Mouse (Mus musculus) megakaryocyte, embryonic 14.5 days (primary cell): ENCODE results near the gene Dars2. TPM values are rescaled to one million over a fixed set of nuclear protein-coding genes. Genes with fewer than 3 reads are reported as not detected.

ENCODE experiments used
- H3K27me3 ChIP-seq: replicated peaks from 2 replicates; pipeline ENCODE3; 2012; ENCODE audit warnings: inconsistent platforms
- H3K36me3 ChIP-seq: replicated peaks from 2 replicates; pipeline ENCODE3; 2012; ENCODE audit warnings: low read length, inconsistent platforms, mixed read lengths
- H3K4me1 ChIP-seq: 2 replicates; pipeline ENCODE4 v1.6.1; 2012; ENCODE audit warnings: inconsistent platforms
- H3K4me3 ChIP-seq: replicated peaks from 2 replicates; pipeline ENCODE3; 2012; ENCODE audit warnings: moderate library complexity, mild to moderate bottlenecking, inconsistent platforms
- H3K9me3 ChIP-seq: 2 replicates; pipeline ENCODE4 v1.6.1; 2012; ENCODE audit warnings: inconsistent platforms
- FLI1 ChIP-seq: IDR thresholded peaks from 2 replicates; pipeline ENCODE4 v1.6.1; 2012; ENCODE audit warnings: low read length, inconsistent platforms, mixed read lengths
- GATA1 ChIP-seq: IDR thresholded peaks from 3 replicates; pipeline ENCODE4 v1.6.1; 2012; ENCODE audit warnings: mixed read lengths, low read length, inconsistent platforms, borderline replicate concordance
- polyA plus RNA-seq: library from polyadenylated mRNA; stranded (reverse); fragments of >175 nt; gene quantifications from 2 replicates; pipeline ENCODE4 v1.2.3, GENCODE M21; 2012; ENCODE audit warnings: low replicate concordance; ENCODE audit not compliant: insufficient read depth

Dars2 gene
- polyA plus RNA-seq, 1 experiment = 0.46 TPM

- TF ChIP-seq FLI1 (no peak), GATA1 (no peak)
- Histone ChIP-seq H3K27me3 (no peaks in the 10 kb centered on the region), H3K4me3 (no peak overlapping the region), H3K36me3 (peaks cover 86% of the 10 kb centered on the region), H3K9me3 (no peaks in the 10 kb centered on the region), H3K4me1 (no peaks in the 10 kb centered on the region; the same call in 1 of the 2 replicates)
Observed at GRCm38 (mm10) chr1:161057164-161057563, 13.3 kb downstream of the Dars2 start.

GRCm38 (mm10) chr1:161046972-161047371 is 23.5 kb downstream of the Dars2 start:
- no peaks in the 10 kb centered on the region for H3K27me3 ChIP-seq
- TF ChIP-seq GATA1 = no peak
- TF ChIP-seq FLI1 = no peak
- H3K9me3 ChIP-seq = no peaks in the 10 kb centered on the region
- peaks cover 5% of the 10 kb centered on the region; the same call in 1 of the 2 replicates for H3K4me1 ChIP-seq
- no peak overlapping the region for H3K4me3 ChIP-seq
- peaks cover 86% of the 10 kb centered on the region for H3K36me3 ChIP-seq

GRCm38 (mm10) chr1:161041261-161042020 is 29.0 kb downstream of the Dars2 start:
- TF ChIP-seq GATA1 (no peak), FLI1 (no peak)
- no peaks in the 10 kb centered on the region for H3K27me3 ChIP-seq
- H3K9me3 ChIP-seq = no peaks in the 10 kb centered on the region
- no peak overlapping the region for H3K4me3 ChIP-seq
- H3K36me3 ChIP-seq = peaks cover 90% of the 10 kb centered on the region
- peaks cover 32% of the 10 kb centered on the region for H3K4me1 ChIP-seq

- TF ChIP-seq FLI1 (no peak), GATA1 (no peak)
- no peak overlapping the region for H3K4me3 ChIP-seq
- H3K9me3 ChIP-seq = no peaks in the 10 kb centered on the region
- no peaks in the 10 kb centered on the region for H3K27me3 ChIP-seq
- peaks cover 90% of the 10 kb centered on the region for H3K36me3 ChIP-seq
- H3K4me1 ChIP-seq = peaks cover 38% of the 10 kb centered on the region
Observed at GRCm38 (mm10) chr1:161040855-161041254, 29.6 kb downstream of the Dars2 start.

GRCm38 (mm10) chr1:161040426-161040770 is 30.1 kb downstream of the Dars2 start:
- peaks cover 40% of the 10 kb centered on the region for H3K4me1 ChIP-seq
- no peaks in the 10 kb centered on the region for H3K27me3 ChIP-seq
- H3K36me3 ChIP-seq = peaks cover 88% of the 10 kb centered on the region
- no peak overlapping the region for H3K4me3 ChIP-seq
- no peaks in the 10 kb centered on the region for H3K9me3 ChIP-seq
- TF ChIP-seq GATA1 (no peak), FLI1 (no peak)

- TF ChIP-seq GATA1 (no peak), FLI1 (no peak)
- Histone ChIP-seq H3K36me3 (peaks cover 83% of the 10 kb centered on the region), H3K4me3 (no peak overlapping the region), H3K4me1 (peaks cover 40% of the 10 kb centered on the region), H3K9me3 (no peaks in the 10 kb centered on the region), H3K27me3 (no peaks in the 10 kb centered on the region)
Observed at GRCm38 (mm10) chr1:161039741-161040425, 30.6 kb downstream of the Dars2 start.

- no peak for TF ChIP-seq GATA1
- no peak for TF ChIP-seq FLI1
- H3K27me3 ChIP-seq = no peaks in the 10 kb centered on the region
- no peak overlapping the region for H3K4me3 ChIP-seq
- no peaks in the 10 kb centered on the region for H3K9me3 ChIP-seq
- peaks cover 41% of the 10 kb centered on the region for H3K4me1 ChIP-seq
- H3K36me3 ChIP-seq = peaks cover 77% of the 10 kb centered on the region
Observed at GRCm38 (mm10) chr1:161038968-161039721, 31.3 kb downstream of the Dars2 start.

GRCm38 (mm10) chr1:161038004-161038403 is 32.5 kb downstream of the Dars2 start:
- TF ChIP-seq FLI1 (no peak), GATA1 (no peak)
- peak overlapping the region; percentile 98 for H3K4me3 ChIP-seq
- H3K36me3 ChIP-seq = peaks cover 67% of the 10 kb centered on the region
- H3K9me3 ChIP-seq = no peaks in the 10 kb centered on the region
- peaks cover 52% of the 10 kb centered on the region for H3K4me1 ChIP-seq
- no peaks in the 10 kb centered on the region for H3K27me3 ChIP-seq

- Histone ChIP-seq H3K9me3 (no peaks in the 10 kb centered on the region), H3K4me1 (peaks cover 52% of the 10 kb centered on the region), H3K27me3 (no peaks in the 10 kb centered on the region), H3K4me3 (peak overlapping the region; percentile 98), H3K36me3 (peaks cover 69% of the 10 kb centered on the region)
- TF ChIP-seq GATA1 (no peak), FLI1 (no peak)
Observed at GRCm38 (mm10) chr1:161037599-161037998, 32.9 kb downstream of the Dars2 start.

- no peaks in the 10 kb centered on the region for H3K27me3 ChIP-seq
- no peaks in the 10 kb centered on the region for H3K9me3 ChIP-seq
- peaks cover 58% of the 10 kb centered on the region for H3K4me1 ChIP-seq
- peaks cover 69% of the 10 kb centered on the region for H3K36me3 ChIP-seq
- H3K4me3 ChIP-seq = peak overlapping the region; percentile 98
- TF ChIP-seq GATA1 (no peak), FLI1 (no peak)
Observed at GRCm38 (mm10) chr1:161037026-161037425, 33.4 kb downstream of the Dars2 start.
